Mouse (Mus musculus) midbrain, embryonic 16.5 days (tissue): ENCODE data around the gene Ppp2r1b. TPM values are rescaled to one million over a fixed set of nuclear protein-coding genes. Genes with fewer than 3 reads are reported as not detected.
"Not testable (repeated sequence)": the region's sequence is repeated elsewhere in the genome, so short reads cannot be mapped to it uniquely, and the experiment has no call there.

Experiments
- ATAC-seq: fragments of 200-750 bp; cut with Nextera tagmentation; 2 replicates; pipeline ENCODE4 v1.8.0; 2017; ENCODE audit warnings: moderate TSS enrichment
- H3K27ac ChIP-seq: fragments of 300-500 bp; sonication (generic); 2 replicates; pipeline ENCODE4 v1.5.1; 2014; ENCODE audit warnings: mild to moderate bottlenecking, low read length, mixed read lengths
- H3K27me3 ChIP-seq: fragments of 300-500 bp; sonication (generic); 2 replicates; pipeline ENCODE4 v1.6.1; 2014; ENCODE audit warnings: low read depth, low read length, mixed read lengths; ENCODE audit not compliant: control insufficient read depth, insufficient read depth
- H3K36me3 ChIP-seq: fragments of 300-500 bp; sonication (generic); 2 replicates; pipeline ENCODE4 v1.6.1; 2014; ENCODE audit warnings: mild to moderate bottlenecking, low read length, moderate library complexity, mixed read lengths; ENCODE audit not compliant: control insufficient read depth, insufficient read depth
- H3K4me1 ChIP-seq: fragments of 300-500 bp; sonication (generic); 2 replicates; pipeline ENCODE4 v1.6.1; 2014; ENCODE audit warnings: mild to moderate bottlenecking, low read length, mixed read lengths; ENCODE audit not compliant: control insufficient read depth, insufficient read depth
- H3K4me2 ChIP-seq: fragments of 300-500 bp; sonication (generic); 2 replicates; pipeline ENCODE4 v1.6.1; 2014; ENCODE audit warnings: mild to moderate bottlenecking, low read length, mixed read lengths
- H3K4me3 ChIP-seq: fragments of 300-500 bp; sonication (generic); 2 replicates; pipeline ENCODE4 v1.5.1; 2014; ENCODE audit warnings: low read depth, mild to moderate bottlenecking, low read length, moderate library complexity, mixed read lengths
- H3K9ac ChIP-seq: fragments of 300-500 bp; sonication (generic); 2 replicates; pipeline ENCODE4 v1.6.1; 2014; ENCODE audit warnings: low read depth, low read length, mixed read lengths
- H3K9me3 ChIP-seq: fragments of 300-500 bp; sonication (generic); replicated peaks from 2 replicates; pipeline ENCODE4 v1.6.1; 2014; ENCODE audit warnings: mild to moderate bottlenecking, low read length, mixed read lengths; ENCODE audit not compliant: control insufficient read depth, poor library complexity, severe bottlenecking
- WGBS: fragments of 180-500 bp; shearing (Covaris S2); extraction: QIAGEN DNeasy Blood & Tissue Kit; methylation state at CpG from one replicate; pipeline ENCODE4 v1.1.7; 2014; 5-methylcytosine and 5-hydroxymethylcytosine counted together
- polyA plus RNA-seq: library from polyadenylated mRNA; unstranded; fragments of >200 nt; fragmentation: Nextera tagmentation; extraction: Ambion mirVana; gene quantifications from 2 replicates; pipeline ENCODE4 v1.2.1, GENCODE M21; 2015

Gene Ppp2r1b
- polyA plus RNA-seq, 1 experiment from 2014 or later, result 38.8 TPM

DNA sequence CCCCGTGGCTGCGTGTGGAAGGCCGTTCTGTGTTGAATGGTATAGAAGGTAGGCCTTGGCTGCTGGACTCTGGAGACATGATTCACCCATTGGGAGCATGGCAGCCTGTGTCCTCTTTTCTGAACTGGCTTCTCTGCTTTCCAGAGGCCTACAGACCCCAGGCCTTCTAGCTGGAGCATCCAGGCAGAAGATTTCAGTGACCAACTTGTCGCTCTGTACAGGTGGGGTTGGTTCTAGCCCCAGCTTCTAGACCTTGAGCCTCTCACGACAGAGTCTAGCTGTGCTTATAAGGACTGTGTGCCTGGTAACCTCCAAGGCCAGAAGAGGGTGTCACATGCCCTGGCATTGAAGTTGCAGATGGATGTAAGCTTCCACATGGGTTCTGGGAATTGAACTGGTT lies 13.6 kb upstream of the Ppp2r1b start:
- Histone ChIP-seq H3K36me3 (peaks cover 3% of the 10 kb centered on the region; the same call in 1 of the 2 replicates), H3K27me3 (no peaks in the 10 kb centered on the region), H3K4me3 (no peak overlapping the region), H3K27ac (no peak overlapping the region), H3K4me2 (no peak overlapping the region), H3K9me3 (no peaks in the 10 kb centered on the region), H3K4me1 (no peaks in the 10 kb centered on the region), H3K9ac (no peak overlapping the region)
- ATAC-seq, result no peak
- WGBS, result 89% methylated on average over 5 of the region's 5 CpGs

DNA sequence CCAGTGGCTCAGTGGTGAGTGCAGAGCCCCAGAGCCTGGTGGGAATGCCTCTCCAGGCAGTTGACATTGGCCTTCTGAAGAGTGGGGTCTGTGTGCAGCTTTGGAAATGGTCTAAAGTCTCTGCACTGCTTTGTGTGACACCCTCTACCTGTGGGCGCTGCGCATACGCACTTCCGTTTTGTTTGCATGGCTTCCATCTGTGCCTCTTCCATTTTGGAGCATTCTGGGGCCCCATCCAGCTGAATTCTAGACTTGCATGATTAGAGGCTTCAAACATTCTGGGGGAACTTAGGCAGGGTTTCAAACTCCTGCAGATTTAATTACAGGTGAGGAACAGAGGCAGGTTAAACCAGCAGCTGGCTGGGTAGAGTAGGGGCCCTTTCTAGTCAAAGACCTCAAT lies 12.9 kb upstream of the Ppp2r1b start:
- Histone ChIP-seq H3K27ac (no peak overlapping the region), H3K4me2 (no peak overlapping the region), H3K36me3 (peaks cover 3% of the 10 kb centered on the region; the same call in 1 of the 2 replicates), H3K9me3 (no peaks in the 10 kb centered on the region), H3K4me1 (no peaks in the 10 kb centered on the region), H3K27me3 (no peaks in the 10 kb centered on the region), H3K4me3 (no peak overlapping the region), H3K9ac (no peak overlapping the region)
- 98% methylated on average over 4 of the region's 4 CpGs for WGBS
- no peak for ATAC-seq

GRCm38 (mm10) chr9:50832582-50832981 lies 12.5 kb upstream of the Ppp2r1b start:
- H3K9me3 ChIP-seq, H3K4me3 ChIP-seq, H3K27me3 ChIP-seq, H3K27ac ChIP-seq, H3K36me3 ChIP-seq, H3K9ac ChIP-seq, ATAC-seq, H3K4me1 ChIP-seq, H3K4me2 ChIP-seq: not testable (repeated sequence)
- WGBS, result 90% methylated on average over 2 of the region's 2 CpGs

- Histone ChIP-seq H3K4me1 (no peaks in the 10 kb centered on the region), H3K4me2 (no peak overlapping the region), H3K27me3 (no peaks in the 10 kb centered on the region), H3K9ac (no peak overlapping the region), H3K9me3 (no peaks in the 10 kb centered on the region), H3K36me3 (0 out of 2 replicates have a peak, but pooled peaks cover 3% of the 10 kb centered on the region), H3K27ac (no peak overlapping the region), H3K4me3 (no peak overlapping the region)
- WGBS, result 87% methylated on average over 8 of the region's 8 CpGs
- ATAC-seq, result no peak
These were observed 11.3 kb upstream of the Ppp2r1b start for GRCm38 (mm10) chr9:50833786-50834185.

DNA sequence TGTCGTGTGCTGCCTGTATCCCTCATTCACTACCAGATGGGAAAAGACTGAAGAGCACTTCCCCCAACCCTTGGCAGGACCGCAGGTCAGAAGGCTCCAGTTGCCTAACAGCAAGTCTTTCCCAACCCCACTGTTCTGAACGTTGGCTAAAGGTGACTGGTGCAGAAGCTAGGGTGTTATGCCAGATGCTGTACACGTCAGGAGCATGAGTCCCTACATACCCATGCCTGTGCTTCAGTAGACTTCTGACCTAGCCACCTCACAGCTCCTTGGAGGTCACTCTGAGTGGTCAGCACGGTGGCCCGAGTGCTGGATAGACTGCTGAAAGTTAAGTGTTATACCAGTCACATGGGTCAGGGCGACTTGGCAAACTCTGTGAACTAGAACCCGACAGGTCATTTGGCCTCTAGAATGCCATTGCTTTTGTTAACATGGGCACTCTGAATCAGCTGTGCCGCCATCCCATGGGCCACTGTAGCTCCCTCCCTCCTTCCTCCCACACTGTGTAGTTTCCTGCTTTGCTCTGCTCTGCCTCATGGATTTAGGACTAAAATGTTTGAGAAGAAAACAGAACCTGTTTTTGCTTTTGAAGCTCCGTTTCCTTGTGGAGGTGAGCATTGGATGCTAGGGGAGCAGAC lies 9.9 kb upstream of the Ppp2r1b start:
- WGBS, result 94% methylated on average over 10 of the region's 10 CpGs
- H3K36me3 ChIP-seq, result 0 out of 2 replicates have a peak, but pooled peaks cover 3% of the 10 kb centered on the region
- H3K9ac ChIP-seq, result no peak overlapping the region
- H3K27ac ChIP-seq, result no peak overlapping the region
- ATAC-seq, result no peak
- H3K4me1 ChIP-seq, result no peaks in the 10 kb centered on the region
- no peaks in the 10 kb centered on the region for H3K9me3 ChIP-seq
- no peak overlapping the region for H3K4me3 ChIP-seq
- no peaks in the 10 kb centered on the region for H3K27me3 ChIP-seq
- H3K4me2 ChIP-seq, result no peak overlapping the region

DNA sequence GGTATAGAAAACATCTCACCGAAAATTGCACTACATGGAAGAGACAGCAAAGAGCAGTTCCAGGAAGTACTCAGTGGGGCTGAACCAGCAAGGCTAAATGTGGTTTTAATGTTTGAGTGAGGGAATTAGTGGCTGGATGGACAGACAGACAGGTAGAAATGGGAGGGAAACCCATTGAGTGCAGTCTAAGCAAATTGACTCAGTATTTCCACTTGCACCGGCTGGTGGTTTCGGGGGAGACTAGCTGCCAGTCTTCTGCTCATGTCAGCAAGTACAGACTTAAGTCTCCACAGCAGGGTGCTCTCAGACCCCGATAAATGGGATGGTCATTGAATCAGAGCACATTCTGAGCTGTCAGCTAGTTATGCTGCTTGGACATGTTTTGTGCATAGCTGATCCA lies 9.0 kb upstream of the Ppp2r1b start:
- no peak overlapping the region for H3K4me3 ChIP-seq
- 85% methylated on average over 4 of the region's 4 CpGs for WGBS
- no peak for ATAC-seq
- no peaks in the 10 kb centered on the region for H3K27me3 ChIP-seq
- no peaks in the 10 kb centered on the region for H3K9me3 ChIP-seq
- H3K4me1 ChIP-seq, result no peaks in the 10 kb centered on the region
- no peak overlapping the region for H3K9ac ChIP-seq
- 0 out of 2 replicates have a peak, but pooled peaks cover 3% of the 10 kb centered on the region for H3K36me3 ChIP-seq
- H3K4me2 ChIP-seq, result no peak overlapping the region
- H3K27ac ChIP-seq, result no peak overlapping the region

GRCm38 (mm10) chr9:50841079-50841789 lies 3.9 kb upstream of the Ppp2r1b start:
- no peak overlapping the region for H3K27ac ChIP-seq
- no peaks in the 10 kb centered on the region for H3K27me3 ChIP-seq
- H3K9me3 ChIP-seq, result no peaks in the 10 kb centered on the region
- ATAC-seq, result no peak
- H3K4me2 ChIP-seq, result no peak overlapping the region
- H3K9ac ChIP-seq, result no peak overlapping the region
- no peak overlapping the region for H3K4me3 ChIP-seq
- WGBS, result 86% methylated on average over 13 of the region's 13 CpGs
- no peaks in the 10 kb centered on the region for H3K4me1 ChIP-seq
- peaks cover 18% of the 10 kb centered on the region; the same call in 1 of the 2 replicates for H3K36me3 ChIP-seq

DNA sequence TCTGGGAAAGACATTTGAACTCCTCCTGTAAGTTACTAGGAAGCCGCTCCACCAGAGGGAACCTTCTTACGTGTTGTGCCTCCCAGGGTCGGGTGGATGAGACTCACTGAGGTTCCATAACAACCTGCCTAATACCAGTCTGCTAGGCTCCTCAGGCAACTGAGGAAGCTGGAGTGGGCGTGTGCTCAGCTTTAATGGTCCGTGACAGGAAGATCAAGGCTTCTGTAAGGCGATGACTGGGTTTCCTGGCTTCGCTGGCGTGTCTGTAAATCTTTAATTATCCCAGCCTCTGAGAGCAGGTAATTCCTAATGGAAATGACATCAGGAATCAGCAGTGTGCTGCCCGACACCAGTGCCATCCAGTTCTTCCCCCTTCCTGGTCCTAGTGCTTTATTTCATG lies 446 bp downstream of the Ppp2r1b start:
- H3K27ac ChIP-seq, result no peak overlapping the region
- H3K27me3 ChIP-seq, result no peaks in the 10 kb centered on the region
- H3K4me2 ChIP-seq, result no peak overlapping the region
- 65% methylated on average over 9 of the region's 9 CpGs for WGBS
- no peak for ATAC-seq
- H3K9ac ChIP-seq, result no peak overlapping the region
- no peaks in the 10 kb centered on the region for H3K4me1 ChIP-seq
- H3K9me3 ChIP-seq, result no peaks in the 10 kb centered on the region
- no peak overlapping the region for H3K4me3 ChIP-seq
- H3K36me3 ChIP-seq, result peaks cover 18% of the 10 kb centered on the region; the same call in 1 of the 2 replicates

- no peak for ATAC-seq
- Histone ChIP-seq H3K27me3 (no peaks in the 10 kb centered on the region), H3K27ac (no peak overlapping the region), H3K4me1 (no peaks in the 10 kb centered on the region), H3K4me2 (no peak overlapping the region), H3K9ac (no peak overlapping the region), H3K4me3 (no peak overlapping the region), H3K36me3 (peaks cover 18% of the 10 kb centered on the region; the same call in 1 of the 2 replicates), H3K9me3 (no peaks in the 10 kb centered on the region)
- WGBS, result 93% methylated on average over 6 of the region's 6 CpGs
These were observed 2.0 kb downstream of the Ppp2r1b start for GRCm38 (mm10) chr9:50847133-50847532.
